Mouse (Mus musculus) frontal cortex, postnatal 25 days (tissue): ENCODE results near the gene Hspa14.

ENCODE experiments used
- DNase-seq, 2 experiments: peaks; one replicate each; pipeline ENCODE4 v3.0.0; 2022; ENCODE audit warnings: low spot score in 2 of 2

The Hspa14 gene

DNA sequence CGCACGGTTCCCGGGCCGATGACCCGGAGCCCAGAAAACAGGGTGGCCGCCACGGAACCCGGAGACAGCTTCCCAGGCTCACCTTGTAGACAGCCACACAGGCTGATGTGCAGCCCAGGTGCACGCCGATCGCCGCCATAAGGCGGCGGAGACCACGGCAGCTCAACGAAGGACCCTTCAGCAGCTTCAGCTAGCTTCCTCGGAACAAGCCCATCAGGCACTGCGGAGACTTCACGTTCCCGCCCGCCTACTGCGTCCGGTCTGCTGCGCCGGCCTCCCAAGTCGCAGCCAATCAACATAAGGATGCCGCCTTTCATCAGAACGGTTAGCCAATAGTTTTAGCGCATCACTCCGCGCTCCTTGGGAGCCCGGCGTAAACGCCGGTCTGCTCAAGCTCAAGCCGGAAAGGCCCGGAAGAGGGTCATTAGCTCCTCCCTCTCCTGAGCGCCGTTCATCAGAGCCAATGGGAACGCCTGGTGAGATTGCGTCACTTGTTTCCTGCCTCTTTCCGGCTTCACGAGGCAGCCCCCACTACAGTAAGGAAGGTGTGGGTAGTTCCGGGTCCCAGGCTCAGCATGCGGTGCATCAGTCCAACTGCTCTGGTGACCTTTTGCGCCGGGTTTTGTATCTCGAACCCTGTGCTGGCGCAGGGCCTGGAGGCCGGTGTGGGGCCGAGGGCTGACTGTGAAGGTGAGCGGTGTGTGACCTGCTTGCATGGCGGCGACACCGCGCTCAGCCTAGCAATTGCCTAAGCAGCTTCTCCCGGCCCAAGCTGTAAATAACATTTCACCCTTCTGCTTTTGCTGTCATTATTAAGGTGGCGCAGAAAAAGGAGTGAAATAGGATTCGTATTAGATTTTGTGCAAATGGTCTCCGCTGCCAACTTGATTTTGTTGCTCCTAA is at the start of gene Hspa14, which contains the start of the genes Gm45902 and Cdnf:
Gene Hspa14, minus strand, starts transcription at position 263 of the 903 bp plus-strand sequence.
Gene Gm45902, minus strand, starts transcription at position 239 of the 903 bp plus-strand sequence.
Gene Cdnf, plus strand, starts transcription at position 479 of the 903 bp plus-strand sequence.
- DNase-seq, result peak; percentile 93 to 95

DNA sequence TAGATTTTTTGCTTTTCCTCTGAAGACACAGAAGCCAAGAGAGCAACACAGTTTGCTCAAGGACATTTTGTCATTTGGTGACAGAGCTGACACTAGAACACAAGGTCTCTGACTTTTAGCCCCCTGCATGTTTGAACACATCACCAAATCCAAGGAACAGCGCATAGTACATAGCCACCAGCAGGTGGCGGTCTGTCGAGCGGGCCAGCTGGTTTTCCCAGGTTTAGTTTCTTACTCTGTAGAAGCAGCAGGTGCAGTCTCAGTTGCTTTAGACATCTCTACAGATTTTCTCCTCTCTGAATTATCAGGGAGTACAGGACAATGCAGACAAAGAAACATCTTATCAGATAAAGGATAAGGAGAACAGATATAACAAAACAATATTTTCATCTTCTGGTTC is 34.0 kb upstream of the Hspa14 start:
- DNase-seq, result peak; percentile 20 to 22

DNA sequence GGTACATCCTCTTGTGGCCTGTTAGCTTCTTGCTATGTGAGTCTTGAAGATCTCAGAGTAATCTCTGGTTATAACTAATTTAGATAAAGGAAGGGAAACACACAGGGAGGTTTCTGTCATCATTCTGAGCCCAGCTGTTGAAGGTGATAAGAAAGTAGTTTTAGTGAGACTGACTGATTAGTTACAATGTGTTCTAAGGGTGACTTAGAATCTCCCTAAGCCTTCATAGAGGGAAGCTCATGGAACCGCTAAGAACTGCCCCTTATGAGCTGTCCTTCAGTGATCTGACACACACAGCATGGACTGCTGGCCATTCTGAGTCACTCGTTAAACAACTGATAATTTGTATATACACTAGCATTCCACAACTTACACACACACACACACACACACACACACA is 33.4 kb upstream of the Hspa14 start:
- no peak for DNase-seq

DNA sequence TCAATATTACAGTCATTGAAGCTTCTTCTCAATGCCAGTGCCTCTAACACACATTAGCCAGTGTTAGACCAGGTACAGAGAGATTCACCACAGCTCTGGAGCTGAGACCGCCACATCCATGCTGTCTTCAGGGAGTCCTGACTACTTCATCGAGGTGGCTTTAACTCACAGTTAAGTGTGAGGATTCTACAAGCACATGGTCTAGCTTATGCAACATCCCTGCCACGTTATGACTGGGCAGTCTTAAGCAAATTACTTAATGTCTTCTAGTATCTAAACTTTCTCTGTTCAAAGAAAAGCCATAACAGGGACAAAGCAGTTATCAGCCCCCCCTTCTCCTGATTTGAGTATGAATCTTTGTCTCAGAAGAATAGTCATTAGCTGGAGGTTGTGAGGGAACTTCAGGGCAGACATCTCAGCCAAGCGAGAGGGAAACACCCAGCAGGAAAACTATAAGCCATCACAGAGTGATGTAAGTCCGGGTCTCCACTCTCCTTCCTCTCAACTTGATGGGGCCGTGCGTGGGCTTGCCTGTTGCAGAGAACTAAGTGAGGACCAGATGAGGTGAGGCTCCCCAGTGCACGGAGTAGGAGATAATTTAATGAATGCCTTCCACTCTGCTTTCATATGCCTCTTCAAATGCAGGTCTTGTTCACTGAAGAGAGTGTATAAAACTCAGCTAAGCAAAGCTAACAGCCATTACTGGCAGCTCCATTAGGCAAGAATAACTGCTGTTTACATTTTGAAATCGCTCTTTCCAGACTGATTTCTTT is 28.9 kb upstream of the Hspa14 start:
- DNase-seq, result no peak

- no peak for DNase-seq
Measured at GRCm38 (mm10) chr2:3526288-3526687, 13.7 kb upstream of the Hspa14 start.

GRCm38 (mm10) chr2:3522558-3522957 is 9.9 kb upstream of the Hspa14 start:
- no peak for DNase-seq

- peak in 1 of 2 experiments; percentile 6 for DNase-seq
Measured at GRCm38 (mm10) chr2:3512076-3512475, 538 bp downstream of the Hspa14 start.

DNA sequence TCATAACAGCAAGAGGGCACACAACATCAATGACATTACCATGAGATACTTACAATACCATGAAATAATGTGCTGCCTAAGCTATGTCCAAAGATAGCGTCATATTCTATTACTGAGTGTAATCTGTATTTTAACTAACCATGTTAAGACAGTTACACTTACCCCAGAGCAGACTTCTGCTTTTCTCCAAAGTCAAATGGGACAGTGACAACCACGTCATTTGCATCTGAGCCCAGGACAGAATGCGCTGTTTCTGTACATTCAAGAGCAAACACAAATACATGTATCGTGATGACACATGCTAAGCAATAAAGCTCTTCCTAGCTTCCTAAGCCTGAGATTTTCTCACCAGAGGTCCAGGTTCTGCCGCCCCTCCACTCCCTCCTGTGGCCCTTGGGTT is 11.7 kb downstream of the Hspa14 start:
- no peak for DNase-seq

- no peak for DNase-seq
Measured at GRCm38 (mm10) chr2:3499543-3499942, 13.1 kb downstream of the Hspa14 start.

GRCm38 (mm10) chr2:3493833-3494409 is 18.7 kb downstream of the Hspa14 start:
- DNase-seq, result no peak

DNA sequence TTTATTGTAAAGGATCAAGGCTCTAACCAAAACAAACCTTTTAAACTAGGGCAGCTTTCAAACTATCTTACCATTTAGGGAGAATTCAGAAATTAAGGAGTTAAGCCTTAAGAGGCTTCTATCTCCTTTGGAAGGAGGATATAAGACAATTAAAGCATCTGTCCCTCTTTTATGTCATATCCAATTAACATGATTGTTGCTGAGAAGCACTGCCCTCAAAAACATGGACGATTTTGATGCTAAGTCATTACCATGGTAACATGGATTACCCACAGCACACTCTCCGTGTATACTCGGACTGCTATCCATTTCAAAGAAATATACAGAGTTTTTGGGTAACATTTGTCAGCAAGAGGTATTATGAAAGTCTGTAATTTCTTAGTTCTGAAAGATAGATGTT is 22.8 kb downstream of the Hspa14 start:
- DNase-seq, result no peak

GRCm38 (mm10) chr2:3480239-3480638 is 32.4 kb downstream of the Hspa14 start:
- no peak for DNase-seq

GRCm38 (mm10) chr2:3475746-3476251 is 36.8 kb downstream of the Hspa14 start:
- no peak for DNase-seq

- DNase-seq, result peak; percentile 82 to 94
Measured at GRCm38 (mm10) chr2:3474861-3475283, 37.7 kb downstream of the Hspa14 start, which contains the start of gene Suv39h2. Gene Suv39h2 (minus strand): TSS chr2:3475031.

DNA sequence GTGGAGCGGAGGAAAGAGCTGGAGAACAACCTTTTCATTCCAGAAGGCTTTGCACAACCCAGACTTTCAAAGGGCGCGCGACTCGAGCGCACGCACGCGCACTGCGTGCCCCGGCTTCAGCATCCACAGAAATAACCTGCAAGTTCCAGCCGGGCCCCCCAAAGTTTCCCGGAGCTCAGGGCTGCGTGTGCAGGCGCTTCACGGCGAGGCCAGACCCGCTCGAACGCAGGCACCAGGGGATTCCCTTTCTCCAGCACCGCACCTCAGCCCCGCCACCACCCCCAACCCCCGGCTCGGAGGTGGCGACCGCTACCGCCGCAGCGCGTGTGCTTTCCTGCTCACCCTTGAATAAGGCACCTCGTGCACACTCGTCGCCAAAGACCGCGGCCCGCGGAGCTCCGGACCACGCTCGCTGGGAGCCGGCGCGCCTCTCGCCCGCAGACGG is 38.2 kb downstream of the Hspa14 start:
- DNase-seq, result peak; percentile 40 to 44

DNA sequence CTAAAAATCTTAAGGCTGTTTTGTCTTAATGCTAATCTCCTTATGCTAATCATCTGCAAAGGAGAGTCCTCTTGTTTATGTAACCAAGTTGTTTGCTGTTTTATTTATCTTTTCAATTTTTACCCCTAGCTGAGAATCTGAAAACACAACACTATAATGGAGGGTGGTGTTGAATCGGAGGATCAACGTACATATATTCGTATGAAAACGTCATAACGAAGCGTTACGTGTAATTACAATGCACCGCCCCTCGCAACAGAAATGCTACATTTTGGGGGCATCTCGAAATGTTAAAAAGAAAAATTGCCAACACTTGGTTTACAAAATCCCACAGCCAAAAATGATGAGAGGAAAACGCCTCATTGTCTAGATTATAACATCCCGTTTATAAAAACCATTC is 38.7 kb downstream of the Hspa14 start:
- no peak for DNase-seq

DNA sequence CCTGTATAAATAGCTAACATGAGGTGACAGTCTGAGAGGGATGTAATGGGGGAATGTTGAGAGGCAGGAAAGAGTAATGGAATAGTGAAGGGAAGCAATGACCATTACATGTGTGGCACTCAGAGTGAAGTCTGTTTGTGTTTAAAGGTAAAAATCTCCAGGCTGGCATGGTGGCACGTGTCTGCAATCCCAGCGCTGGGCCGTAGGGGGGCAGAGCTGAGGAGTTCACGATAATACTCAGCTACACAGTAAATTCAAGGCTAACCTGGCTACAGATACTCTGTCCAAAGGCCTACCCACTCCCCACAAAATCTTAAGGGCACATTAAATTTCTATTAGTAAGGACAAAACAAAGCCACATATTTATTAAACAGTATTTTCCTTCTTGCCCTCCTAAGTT is 56.0 kb downstream of the Hspa14 start:
- DNase-seq, result no peak

GRCm38 (mm10) chr2:3453096-3453495 is 59.5 kb downstream of the Hspa14 start:
- DNase-seq, result no peak

DNA sequence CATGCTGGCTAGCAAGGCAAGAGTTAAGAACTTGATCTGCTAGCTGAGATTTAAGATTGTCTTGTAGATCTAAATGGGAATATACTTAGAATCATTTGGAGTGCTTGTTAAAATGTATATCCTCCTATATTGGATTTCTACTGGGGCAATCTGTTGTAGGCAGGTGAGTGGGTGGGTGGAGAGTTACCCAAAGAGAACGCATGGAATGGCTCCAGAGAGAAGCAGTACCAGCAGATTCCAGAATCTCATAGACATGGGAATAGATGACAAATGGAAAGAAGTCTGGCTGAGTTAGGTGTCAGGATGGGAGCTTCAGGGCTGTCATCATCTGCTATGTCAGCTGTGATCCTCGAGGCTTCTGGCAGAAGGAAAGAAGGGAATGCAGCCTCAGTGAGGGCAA is 63.2 kb downstream of the Hspa14 start:
- DNase-seq, result no peak

DNA sequence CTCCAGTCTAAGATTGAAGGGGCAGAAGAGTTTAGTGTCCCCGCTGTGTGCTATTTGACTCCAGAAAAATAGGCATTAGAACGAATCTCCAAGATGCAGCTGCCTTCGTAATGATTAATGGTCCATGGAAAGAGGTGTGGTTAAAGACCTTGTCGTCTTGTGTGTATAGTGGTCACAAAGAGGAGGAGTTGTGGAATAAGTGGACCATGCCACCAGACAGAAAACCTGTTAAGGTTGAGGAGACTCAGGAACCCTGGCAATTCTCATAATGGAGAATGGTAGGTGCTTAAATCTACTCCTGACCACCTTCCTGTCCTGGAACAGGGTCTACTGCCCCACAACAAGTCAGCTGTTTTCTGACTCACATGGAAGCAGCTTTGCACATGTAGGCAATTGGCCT is 66.6 kb downstream of the Hspa14 start:
- DNase-seq, result no peak

DNA sequence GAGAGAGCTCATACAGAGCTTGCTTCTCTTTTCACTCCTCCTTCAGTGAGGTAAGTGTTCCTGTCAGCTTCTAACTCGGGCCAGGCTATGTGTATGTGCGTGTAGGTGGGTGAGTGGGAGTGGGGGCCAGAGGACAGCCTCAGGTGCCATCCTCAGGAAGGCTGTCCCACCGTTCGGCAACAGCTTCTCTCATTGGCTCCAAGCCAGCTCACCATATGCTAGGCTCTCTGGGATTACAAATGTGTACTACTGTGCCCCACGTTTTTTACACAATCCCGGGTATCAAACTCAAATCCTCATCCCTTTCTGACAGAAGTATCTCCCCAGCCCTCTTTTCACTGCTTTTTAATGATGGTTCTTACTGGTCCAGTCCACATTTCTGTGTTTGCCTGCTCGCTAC is 68.4 kb downstream of the Hspa14 start:
- DNase-seq, result no peak
